Mouse (Mus musculus) ES-Bruce4 (cell line): ENCODE results near the gene Mettl15.

ENCODE experiments used
- CTCF ChIP-seq: IDR thresholded peaks from one replicate; pipeline ENCODE4 v1.8.1; 2011; ENCODE audit warnings: low read depth, low read length
- EP300 ChIP-seq: IDR thresholded peaks from 2 replicates; pipeline ENCODE4 v1.6.1; 2011; ENCODE audit warnings: low read depth, low read length; ENCODE audit not compliant: insufficient read depth
- POLR2A ChIP-seq: IDR thresholded peaks from one replicate; pipeline ENCODE4 v1.8.1; 2011; ENCODE audit warnings: low read length; ENCODE audit not compliant: insufficient read depth

GRCm38 (mm10) chr2:109105773-109106484 lies 174.6 kb downstream of the Mettl15 start:
- TF ChIP-seq CTCF (no peak), EP300 (no peak), POLR2A (no peak)
